Mouse (Mus musculus) CD4-positive, CD25-positive, alpha-beta regulatory T cell, adult 2 months (primary cell): Measurements from ENCODE around the gene Gm28870.
"Not testable (repeated sequence)": the region's sequence is repeated elsewhere in the genome, so short reads cannot be mapped to it uniquely, and the experiment has no call there.

ENCODE experiments used
- DNase-seq: peaks from one replicate; pipeline ENCODE4 v3.0.0-alpha.2; 2012; ENCODE audit warnings: low read depth, low spot score

The Gm28870 gene

DNA sequence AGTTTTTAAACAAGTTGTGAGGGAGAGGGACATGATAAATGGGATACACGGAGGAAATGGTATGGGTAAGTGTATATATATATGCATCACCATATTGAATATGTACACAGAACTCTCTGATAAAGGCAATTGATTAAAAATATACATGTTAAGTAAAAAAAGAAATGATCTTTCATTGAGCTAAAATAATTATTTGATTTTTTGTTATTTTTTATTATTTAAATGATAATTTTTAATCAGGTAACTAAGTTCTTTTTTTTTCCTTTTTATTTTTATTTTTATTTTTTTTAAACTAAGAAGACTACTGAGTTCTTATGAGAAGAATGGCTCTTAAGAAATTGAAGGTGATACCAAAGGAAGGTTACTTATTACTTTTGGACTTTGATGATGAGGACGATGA, at the start of gene Gm28870:
Gm28870 (plus strand) TSS at position 301 of the 400 bp plus-strand sequence.
- not testable (repeated sequence) for DNase-seq
